Mouse (Mus musculus): ENCODE measurements around the gene Zfp13. TPM values are rescaled to one million over a fixed set of nuclear protein-coding genes. Genes with fewer than 3 reads are reported as not detected.

Zfp13 gene
- total RNA-seq, 2 experiments from 2014 or later, result 7.0 to 11.4 TPM

DNA sequence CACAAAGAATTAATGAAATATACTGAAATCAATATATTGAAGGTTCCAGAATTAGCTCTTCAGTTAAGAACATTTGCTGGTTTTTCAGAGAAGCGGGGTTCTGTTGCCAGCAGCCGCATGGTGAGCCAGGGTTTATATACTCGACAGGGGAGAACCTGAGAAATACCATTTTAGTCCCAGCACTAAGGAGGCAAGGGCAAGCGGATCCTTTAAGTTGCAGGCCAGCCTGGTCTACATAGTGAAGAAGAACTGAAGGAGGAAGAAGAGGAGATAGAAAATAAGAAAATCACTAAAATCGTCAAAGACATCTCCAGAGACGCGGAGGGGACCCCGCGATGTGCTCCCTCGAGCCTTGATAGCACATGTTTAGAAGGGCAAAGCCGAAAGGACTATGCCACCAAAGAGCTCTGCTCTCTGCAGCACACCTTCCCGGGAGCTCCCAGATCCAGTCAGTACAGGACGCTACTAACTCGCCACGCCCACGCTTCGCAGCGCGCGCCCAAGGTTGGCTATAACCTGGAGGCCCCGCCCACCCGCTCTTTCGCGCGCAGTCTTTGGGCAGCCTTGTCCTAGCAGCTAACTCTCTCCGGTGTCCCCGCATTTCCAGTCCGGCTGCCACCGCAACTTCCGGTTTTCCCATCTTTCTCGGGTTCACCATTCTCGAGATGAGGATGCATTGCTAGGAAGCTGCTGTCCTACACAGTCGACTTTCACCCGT, 6.9 kb downstream of the Zfp13 start:
- DNase-seq, result peak; percentile 97

GRCm38 (mm10) chr17:23587253-23587652, 12.0 kb downstream of the Zfp13 start:
- DNase-seq, result no peak

- DNase-seq, result peak; percentile 44 to 62
Observed at GRCm38 (mm10) chr17:23585721-23586491, 13.4 kb downstream of the Zfp13 start.

- peak; percentile 56 to 57 for DNase-seq
Observed at GRCm38 (mm10) chr17:23584786-23585185, 14.5 kb downstream of the Zfp13 start.

GRCm38 (mm10) chr17:23575951-23576552, 23.2 kb downstream of the Zfp13 start:
- DNase-seq, result no peak

DNA sequence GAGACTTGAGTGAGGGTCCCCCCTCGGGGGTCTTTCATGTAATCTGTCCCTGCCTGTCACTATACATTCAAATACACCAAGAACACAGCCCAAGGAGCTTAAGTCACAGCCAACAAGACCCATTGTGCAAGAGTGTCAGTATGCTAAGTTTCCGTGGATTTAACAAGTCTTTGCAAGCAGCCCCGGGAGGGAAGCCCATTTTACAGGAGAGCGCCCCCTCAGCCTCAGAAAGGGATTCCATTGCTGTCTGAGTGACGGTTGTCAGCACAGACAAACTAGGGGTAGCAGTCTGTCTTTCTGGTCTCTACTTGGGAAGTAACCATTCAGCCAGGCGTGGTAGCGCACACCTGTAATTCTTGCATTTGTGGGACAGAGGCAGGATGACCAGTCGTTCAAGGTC, 25.2 kb downstream of the Zfp13 start:
- no peak for DNase-seq

DNA sequence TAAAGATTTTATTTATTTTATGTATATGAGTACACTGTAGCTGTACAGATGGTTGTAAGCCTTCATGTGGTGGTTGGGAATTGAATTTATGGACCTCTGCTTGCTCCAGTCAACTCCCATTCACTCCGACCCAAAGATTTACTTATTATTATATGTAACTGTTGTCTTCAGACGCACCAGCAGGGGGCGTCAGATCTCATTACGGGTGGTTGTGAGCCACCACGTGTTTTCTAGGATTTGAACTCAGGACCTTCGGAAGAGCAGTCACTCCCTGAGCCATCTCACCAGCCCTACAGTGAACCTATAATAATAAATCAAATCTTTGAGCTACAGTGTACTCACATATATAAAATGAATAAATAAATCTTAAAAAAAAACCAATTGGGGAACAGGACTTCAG, 27.2 kb downstream of the Zfp13 start:
- DNase-seq, result no peak

GRCm38 (mm10) chr17:23571084-23571483, 28.2 kb downstream of the Zfp13 start:
- no peak for DNase-seq

DNA sequence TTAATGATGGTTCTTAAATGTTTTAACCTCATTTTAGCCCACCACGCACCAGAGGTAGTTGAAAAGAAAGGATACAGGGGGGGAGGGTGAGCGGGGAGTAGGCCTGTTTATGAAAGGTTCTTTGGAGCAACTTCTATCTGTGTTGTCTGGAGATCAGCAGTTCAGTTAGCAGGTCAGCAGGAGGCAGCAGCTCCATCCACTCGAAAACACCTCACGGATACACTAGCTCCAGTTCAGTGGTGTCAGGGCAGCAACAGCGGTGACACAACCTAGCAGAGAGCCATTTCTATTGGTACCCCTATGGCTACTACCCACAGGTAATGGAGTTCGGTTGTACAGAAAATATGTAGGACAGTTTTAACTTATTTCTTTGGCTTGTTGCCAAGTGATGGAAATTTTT, 29.3 kb downstream of the Zfp13 start:
- peak; percentile 46 to 67 for DNase-seq

- DNase-seq, result no peak
Observed at GRCm38 (mm10) chr17:23568370-23568769, 30.9 kb downstream of the Zfp13 start.

DNA sequence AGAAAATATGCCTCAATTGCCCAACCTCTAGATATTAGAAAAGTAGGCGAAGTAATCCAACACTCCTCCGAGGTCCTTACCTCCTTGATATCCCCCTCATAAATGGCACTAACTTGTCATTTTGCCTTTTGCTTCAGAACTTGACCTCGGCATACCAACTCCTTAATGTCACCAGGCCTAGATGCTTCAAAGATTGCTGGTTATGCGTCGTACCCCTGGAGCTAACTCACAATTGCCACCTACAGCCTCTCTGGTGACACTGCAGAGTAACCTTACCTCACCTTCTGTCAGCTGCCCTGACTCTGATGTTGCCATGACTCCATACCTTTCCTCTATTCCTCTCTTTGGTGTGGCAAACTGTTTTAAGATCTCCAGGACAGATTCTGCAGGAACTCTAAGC, 32.5 kb downstream of the Zfp13 start:
- no peak for DNase-seq

GRCm38 (mm10) chr17:23564368-23564715, 34.9 kb downstream of the Zfp13 start:
- DNase-seq, result no peak

GRCm38 (mm10) chr17:23563595-23564367, 35.5 kb downstream of the Zfp13 start, which contains the start of gene Zfp213:
Gene Zfp213 (minus strand): TSS chr17:23564238.
- DNase-seq, result peak; percentile 98 to 99

DNA sequence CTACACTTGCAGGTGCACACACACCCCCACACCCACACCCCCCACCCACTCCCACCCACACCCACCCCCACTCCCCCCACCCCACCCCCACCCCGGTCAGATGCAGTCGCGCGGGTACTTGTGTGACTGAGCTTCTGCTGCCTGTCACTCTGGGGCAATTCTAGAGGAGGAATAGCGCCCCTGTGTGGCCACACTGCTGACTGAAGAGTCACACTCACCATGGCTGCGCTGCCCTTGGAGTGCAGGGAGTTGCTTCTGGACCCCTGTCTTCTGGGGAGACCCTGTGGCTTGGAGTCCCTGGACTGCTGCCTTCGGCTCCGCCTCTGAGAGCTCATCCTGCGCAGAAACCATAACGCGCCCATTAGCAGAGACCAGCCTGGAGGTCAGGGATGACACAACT, 39.5 kb downstream of the Zfp13 start:
- DNase-seq, result peak; percentile 74 to 79

DNA sequence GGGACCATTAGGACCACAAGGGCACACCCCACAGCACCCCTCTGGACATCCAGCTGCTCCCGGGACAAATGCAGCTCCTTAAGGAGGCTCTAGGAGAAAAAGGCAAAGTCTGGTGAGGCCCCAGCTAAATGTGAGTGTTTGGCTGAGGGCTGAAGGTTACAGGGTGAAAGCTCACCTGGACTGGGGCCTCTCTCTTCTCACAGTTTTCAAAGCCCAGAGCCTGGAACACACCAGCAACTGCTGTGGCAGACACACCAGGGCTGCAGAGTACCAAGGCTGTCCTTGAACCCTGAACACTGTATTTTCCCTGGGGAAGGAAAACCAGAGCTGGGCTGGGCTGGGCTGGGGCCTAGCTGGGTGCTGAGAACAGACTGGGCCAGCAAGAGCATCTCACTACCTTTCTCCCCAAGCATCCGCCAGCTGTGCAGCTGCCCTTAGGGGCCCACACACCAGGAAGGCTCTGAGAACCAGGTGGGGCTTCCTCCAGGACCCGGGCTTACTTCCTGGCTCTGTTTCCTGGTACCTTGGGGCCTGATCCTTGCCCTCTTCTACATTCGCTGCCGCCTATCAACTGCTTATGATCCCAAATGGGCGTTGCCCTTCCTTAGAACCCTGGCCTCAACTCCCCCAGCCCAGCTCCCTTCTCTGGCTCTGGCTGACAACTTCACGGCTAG, 43.9 kb downstream of the Zfp13 start:
- no peak for DNase-seq

DNA sequence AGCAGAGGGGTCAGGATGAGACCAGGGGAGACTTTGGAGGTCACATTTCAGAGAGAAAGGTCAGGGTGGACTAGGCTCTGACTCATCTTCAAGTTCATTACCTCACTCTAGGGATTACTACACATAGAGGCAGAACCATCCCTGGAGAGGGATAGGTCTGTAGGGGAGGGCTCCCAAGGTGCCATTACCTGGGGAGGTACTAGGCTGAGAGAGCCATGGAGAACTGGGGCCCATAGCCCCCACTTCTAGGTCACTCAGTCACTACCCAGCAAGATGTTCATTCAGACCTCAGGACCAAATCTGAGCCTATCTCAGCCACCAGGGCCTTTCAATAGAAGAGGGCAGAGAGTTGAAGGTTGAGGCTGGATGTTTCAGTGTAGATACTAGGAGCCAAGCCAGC, 45.0 kb downstream of the Zfp13 start:
- DNase-seq, result no peak

- DNase-seq, result peak; percentile 79 to 87
Observed at GRCm38 (mm10) chr17:23553634-23554120, 45.6 kb downstream of the Zfp13 start.

DNA sequence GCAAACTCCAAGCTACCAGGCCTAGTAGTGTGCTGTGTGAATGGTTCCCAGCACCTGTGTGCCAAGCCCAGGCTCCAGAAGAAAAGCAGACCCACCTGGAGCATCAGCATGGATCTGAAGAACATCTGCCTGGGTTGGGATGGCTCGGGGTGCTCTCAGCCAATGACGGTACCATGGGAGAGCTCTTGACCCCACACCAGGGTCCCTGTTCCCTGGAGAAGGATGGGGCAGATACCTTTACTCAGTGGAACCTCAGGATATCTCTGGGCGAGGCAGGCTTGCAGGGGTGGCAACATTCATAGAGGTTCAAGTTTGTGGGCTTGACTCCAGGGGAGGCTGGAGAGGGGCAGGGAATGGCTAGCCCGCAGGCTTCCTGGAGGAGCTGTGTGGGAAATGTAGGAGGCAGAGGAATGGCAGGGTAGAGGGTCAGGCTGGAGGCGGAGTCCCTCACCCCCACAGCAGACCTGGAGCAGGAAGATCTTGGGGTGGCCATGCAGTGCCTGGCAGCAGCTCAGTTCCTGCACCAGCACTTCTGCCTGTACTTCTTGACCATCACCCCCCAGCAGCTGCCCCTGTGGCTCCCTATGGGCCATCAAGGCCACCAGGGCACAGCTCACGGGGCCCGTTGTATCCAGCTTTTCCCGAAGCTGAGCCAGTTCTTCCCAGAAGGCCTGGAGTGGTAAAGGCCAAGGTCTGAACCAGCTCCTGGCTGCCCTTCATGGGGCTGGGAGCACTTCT, 46.2 kb downstream of the Zfp13 start:
- DNase-seq, result peak; percentile 60 to 70

GRCm38 (mm10) chr17:23551963-23552362, 47.3 kb downstream of the Zfp13 start:
- DNase-seq, result peak in 1 of 2 experiments; percentile 51

DNA sequence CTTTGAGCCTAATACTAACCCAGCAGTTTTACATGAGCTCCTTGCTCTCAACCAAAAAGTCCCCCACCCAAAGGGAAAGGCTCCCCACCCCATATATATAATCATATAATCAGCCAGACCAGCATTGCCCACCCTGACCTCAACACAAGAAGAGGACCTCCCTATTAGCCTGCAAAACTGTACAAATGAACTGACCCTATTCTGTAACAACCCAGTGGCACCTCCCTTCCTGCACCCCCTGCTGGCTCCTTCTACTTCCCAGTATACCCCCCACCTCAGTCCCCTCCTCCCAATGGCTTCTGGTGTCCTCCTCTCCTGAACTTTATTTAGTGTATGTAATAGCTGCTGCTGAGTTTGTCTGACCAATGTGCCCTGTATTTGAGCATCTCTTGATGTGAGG, 47.9 kb downstream of the Zfp13 start:
- no peak for DNase-seq

GRCm38 (mm10) chr17:23550856-23551255, 48.4 kb downstream of the Zfp13 start:
- DNase-seq, result peak; percentile 21 to 40

All from adrenal gland, postnatal 36 days (tissue).